Mouse (Mus musculus) megakaryocyte, embryonic 14.5 days (primary cell): Measurements from ENCODE around the gene Enpp1.

Experiments used
- FLI1 ChIP-seq: IDR thresholded peaks from 2 replicates; pipeline ENCODE4 v1.6.1; 2012; ENCODE audit warnings: low read length, inconsistent platforms, mixed read lengths
- GATA1 ChIP-seq: IDR thresholded peaks from 3 replicates; pipeline ENCODE4 v1.6.1; 2012; ENCODE audit warnings: mixed read lengths, low read length, inconsistent platforms, borderline replicate concordance

DNA sequence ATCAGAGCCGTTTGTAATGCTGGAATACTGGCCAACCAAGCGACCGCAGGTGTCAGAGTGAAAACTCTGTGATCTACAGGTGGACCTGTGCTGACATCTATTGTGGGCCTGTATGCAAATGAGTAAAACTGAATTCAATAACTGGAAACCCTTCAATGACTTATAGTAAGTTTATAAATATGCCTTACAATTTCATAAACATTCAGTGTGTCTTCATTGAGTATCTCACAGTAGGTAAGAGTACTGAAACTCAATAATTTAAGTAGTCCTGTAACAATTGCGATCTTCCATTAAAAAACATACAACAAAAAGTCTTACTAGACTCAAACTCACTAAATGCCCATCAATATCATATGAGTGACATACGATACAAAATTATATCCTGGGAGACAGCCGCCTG is 1.6 kb downstream of the Enpp1 start:
- TF ChIP-seq GATA1 (no peak), FLI1 (no peak)
